Mouse (Mus musculus): Measurements from ENCODE around the gene Spry1.
A peak's percentile ranks its signal among the peaks of the same experiment; 100 is the strongest.

The Spry1 gene

GRCm38 (mm10) chr3:37616586-37617547 lies 22.9 kb upstream of the Spry1 start:
- Histone ChIP-seq H3K27me3 (ENCODE audit: control insufficient read depth, insufficient read depth, low read length, poor library complexity, severe bottlenecking) (no peaks in the 10 kb centered on the region), H3K36me3 (ENCODE audit: control insufficient read depth, insufficient read depth, low read length, poor library complexity, severe bottlenecking) (no peaks in the 10 kb centered on the region)
- peak; percentile 20 for DNase-seq (ENCODE audit: low read depth, low spot score)

GRCm38 (mm10) chr3:37632246-37632645 lies 7.5 kb upstream of the Spry1 start:
- no peak for DNase-seq (ENCODE audit: low read depth, low spot score)
- no peaks in the 10 kb centered on the region for H3K36me3 ChIP-seq (ENCODE audit: control insufficient read depth, insufficient read depth, low read length, poor library complexity, severe bottlenecking)
- no peaks in the 10 kb centered on the region for H3K27me3 ChIP-seq (ENCODE audit: control insufficient read depth, insufficient read depth, low read length, poor library complexity, severe bottlenecking)

GRCm38 (mm10) chr3:37632751-37633150 lies 7.0 kb upstream of the Spry1 start:
- no peak for DNase-seq (ENCODE audit: low read depth, low spot score)
- H3K36me3 ChIP-seq (ENCODE audit: control insufficient read depth, insufficient read depth, low read length, poor library complexity, severe bottlenecking): no peaks in the 10 kb centered on the region
- no peaks in the 10 kb centered on the region for H3K27me3 ChIP-seq (ENCODE audit: control insufficient read depth, insufficient read depth, low read length, poor library complexity, severe bottlenecking)

- peak; percentile 62 for DNase-seq (ENCODE audit: low read depth, low spot score)
- no peaks in the 10 kb centered on the region for H3K36me3 ChIP-seq (ENCODE audit: control insufficient read depth, insufficient read depth, low read length, poor library complexity, severe bottlenecking)
These were observed 5.1 kb upstream of the Spry1 start for GRCm38 (mm10) chr3:37634648-37635047.

GRCm38 (mm10) chr3:37636921-37637320 lies 2.8 kb upstream of the Spry1 start:
- Histone ChIP-seq H3K27me3 (ENCODE audit: control insufficient read depth, insufficient read depth, low read length, poor library complexity, severe bottlenecking) (no peaks in the 10 kb centered on the region), H3K36me3 (ENCODE audit: control insufficient read depth, insufficient read depth, low read length, poor library complexity, severe bottlenecking) (no peaks in the 10 kb centered on the region)
- no peak for DNase-seq (ENCODE audit: low read depth, low spot score)

More at GRCm38 (mm10) chr3:37634648-37635047, 5.1 kb upstream of the Spry1 start:
- H3K27me3 ChIP-seq (ENCODE audit: control insufficient read depth, insufficient read depth, low read length, poor library complexity, severe bottlenecking): no peaks in the 10 kb centered on the region

- Histone ChIP-seq H3K27me3 (ENCODE audit: control insufficient read depth, insufficient read depth, low read length, poor library complexity, severe bottlenecking) (no peaks in the 10 kb centered on the region), H3K36me3 (ENCODE audit: control insufficient read depth, insufficient read depth, low read length, poor library complexity, severe bottlenecking) (no peaks in the 10 kb centered on the region)
- DNase-seq (ENCODE audit: low read depth, low spot score): peak; percentile 42
These were observed 495 bp downstream of the Spry1 start for GRCm38 (mm10) chr3:37640162-37640721.

GRCm38 (mm10) chr3:37640810-37641209 lies 1.1 kb downstream of the Spry1 start:
- Histone ChIP-seq H3K27me3 (ENCODE audit: control insufficient read depth, insufficient read depth, low read length, poor library complexity, severe bottlenecking) (no peaks in the 10 kb centered on the region), H3K36me3 (ENCODE audit: control insufficient read depth, insufficient read depth, low read length, poor library complexity, severe bottlenecking) (no peaks in the 10 kb centered on the region)
- peak; percentile 68 for DNase-seq (ENCODE audit: low read depth, low spot score)

- Histone ChIP-seq H3K27me3 (ENCODE audit: control insufficient read depth, insufficient read depth, low read length, poor library complexity, severe bottlenecking) (no peaks in the 10 kb centered on the region), H3K36me3 (ENCODE audit: control insufficient read depth, insufficient read depth, low read length, poor library complexity, severe bottlenecking) (no peaks in the 10 kb centered on the region)
- DNase-seq (ENCODE audit: low read depth, low spot score): no peak
These were observed 2.3 kb downstream of the Spry1 start for GRCm38 (mm10) chr3:37641796-37642680.

- DNase-seq (ENCODE audit: low read depth, low spot score): no peak
- Histone ChIP-seq H3K36me3 (ENCODE audit: control insufficient read depth, insufficient read depth, low read length, poor library complexity, severe bottlenecking) (no peaks in the 10 kb centered on the region), H3K27me3 (ENCODE audit: control insufficient read depth, insufficient read depth, low read length, poor library complexity, severe bottlenecking) (no peaks in the 10 kb centered on the region)
These were observed 3.0 kb downstream of the Spry1 start for GRCm38 (mm10) chr3:37642681-37643214.

- Histone ChIP-seq H3K27me3 (ENCODE audit: control insufficient read depth, insufficient read depth, low read length, poor library complexity, severe bottlenecking) (no peaks in the 10 kb centered on the region), H3K36me3 (ENCODE audit: control insufficient read depth, insufficient read depth, low read length, poor library complexity, severe bottlenecking) (no peaks in the 10 kb centered on the region)
- DNase-seq (ENCODE audit: low read depth, low spot score): no peak
These were observed 3.7 kb downstream of the Spry1 start for GRCm38 (mm10) chr3:37643411-37643810.

GRCm38 (mm10) chr3:37643903-37644302 lies 4.2 kb downstream of the Spry1 start:
- H3K36me3 ChIP-seq (ENCODE audit: control insufficient read depth, insufficient read depth, low read length, poor library complexity, severe bottlenecking): no peaks in the 10 kb centered on the region
- DNase-seq (ENCODE audit: low read depth, low spot score): no peak
- H3K27me3 ChIP-seq (ENCODE audit: control insufficient read depth, insufficient read depth, low read length, poor library complexity, severe bottlenecking): no peaks in the 10 kb centered on the region

GRCm38 (mm10) chr3:37645061-37645460 lies 5.3 kb downstream of the Spry1 start:
- peak; percentile 35 for DNase-seq (ENCODE audit: low read depth, low spot score)
- H3K27me3 ChIP-seq (ENCODE audit: control insufficient read depth, insufficient read depth, low read length, poor library complexity, severe bottlenecking): no peaks in the 10 kb centered on the region
- no peaks in the 10 kb centered on the region for H3K36me3 ChIP-seq (ENCODE audit: control insufficient read depth, insufficient read depth, low read length, poor library complexity, severe bottlenecking)

- no peak for DNase-seq (ENCODE audit: low read depth, low spot score)
- Histone ChIP-seq H3K36me3 (ENCODE audit: control insufficient read depth, insufficient read depth, low read length, poor library complexity, severe bottlenecking) (no peaks in the 10 kb centered on the region), H3K27me3 (ENCODE audit: control insufficient read depth, insufficient read depth, low read length, poor library complexity, severe bottlenecking) (no peaks in the 10 kb centered on the region)
These were observed 6.5 kb downstream of the Spry1 start for GRCm38 (mm10) chr3:37646221-37646620.

- Histone ChIP-seq H3K27me3 (ENCODE audit: control insufficient read depth, insufficient read depth, low read length, poor library complexity, severe bottlenecking) (no peaks in the 10 kb centered on the region), H3K36me3 (ENCODE audit: control insufficient read depth, insufficient read depth, low read length, poor library complexity, severe bottlenecking) (no peaks in the 10 kb centered on the region)
- no peak for DNase-seq (ENCODE audit: low read depth, low spot score)
These were observed 7.5 kb downstream of the Spry1 start for GRCm38 (mm10) chr3:37647225-37647624.
